Mouse (Mus musculus) midbrain, embryonic 12.5 days (tissue): ENCODE results near the gene Ezh1. TPM values are rescaled to one million over a fixed set of nuclear protein-coding genes. Genes with fewer than 3 reads are reported as not detected.

ENCODE experiments used
- ATAC-seq: fragments of 200-750 bp; cut with Nextera tagmentation; 2 replicates; pipeline ENCODE4 v1.8.0; 2017; ENCODE audit warnings: low read depth, moderate TSS enrichment, moderate library complexity; ENCODE audit not compliant: low FRiP score
- H3K27ac ChIP-seq: fragments of 300-500 bp; sonication (generic); replicated peaks from 2 replicates; pipeline ENCODE4 v1.5.1; 2016; ENCODE audit warnings: mild to moderate bottlenecking
- H3K27me3 ChIP-seq: fragments of 300-500 bp; sonication (generic); 2 replicates; pipeline ENCODE4 v1.6.1; 2016; ENCODE audit warnings: mild to moderate bottlenecking
- H3K36me3 ChIP-seq: fragments of 300-500 bp; sonication (generic); 2 replicates; pipeline ENCODE4 v1.6.1; 2016
- H3K4me1 ChIP-seq: fragments of 300-500 bp; sonication (generic); 2 replicates; pipeline ENCODE4 v1.6.1; 2016
- H3K4me2 ChIP-seq: fragments of 300-500 bp; sonication (generic); replicated peaks from 2 replicates; pipeline ENCODE4 v1.6.1; 2016; ENCODE audit warnings: mild to moderate bottlenecking, moderate library complexity
- H3K4me3 ChIP-seq: fragments of 300-500 bp; sonication (generic); 2 replicates; pipeline ENCODE4 v1.5.1; 2016; ENCODE audit warnings: mild to moderate bottlenecking
- H3K9ac ChIP-seq: fragments of 300-500 bp; sonication (generic); replicated peaks from 2 replicates; pipeline ENCODE4 v1.6.1; 2016; ENCODE audit warnings: mild to moderate bottlenecking, moderate library complexity
- H3K9me3 ChIP-seq: fragments of 300-500 bp; sonication (generic); 2 replicates; pipeline ENCODE4 v1.6.1; 2016; ENCODE audit warnings: mild to moderate bottlenecking
- WGBS: fragments of 180-500 bp; shearing (Covaris S2); methylation state at CpG from one replicate; pipeline ENCODE4 v1.1.7; 2016; 5-methylcytosine and 5-hydroxymethylcytosine counted together
- polyA plus RNA-seq: library from polyadenylated mRNA; unstranded; fragments of >200 nt; fragmentation: Nextera tagmentation; extraction: Ambion mirVana; gene quantifications from 2 replicates; pipeline ENCODE4 v1.2.1, GENCODE M21; 2016

Gene Ezh1
- polyA plus RNA-seq, 1 experiment from 2014 or later, result 12.6 TPM

DNA sequence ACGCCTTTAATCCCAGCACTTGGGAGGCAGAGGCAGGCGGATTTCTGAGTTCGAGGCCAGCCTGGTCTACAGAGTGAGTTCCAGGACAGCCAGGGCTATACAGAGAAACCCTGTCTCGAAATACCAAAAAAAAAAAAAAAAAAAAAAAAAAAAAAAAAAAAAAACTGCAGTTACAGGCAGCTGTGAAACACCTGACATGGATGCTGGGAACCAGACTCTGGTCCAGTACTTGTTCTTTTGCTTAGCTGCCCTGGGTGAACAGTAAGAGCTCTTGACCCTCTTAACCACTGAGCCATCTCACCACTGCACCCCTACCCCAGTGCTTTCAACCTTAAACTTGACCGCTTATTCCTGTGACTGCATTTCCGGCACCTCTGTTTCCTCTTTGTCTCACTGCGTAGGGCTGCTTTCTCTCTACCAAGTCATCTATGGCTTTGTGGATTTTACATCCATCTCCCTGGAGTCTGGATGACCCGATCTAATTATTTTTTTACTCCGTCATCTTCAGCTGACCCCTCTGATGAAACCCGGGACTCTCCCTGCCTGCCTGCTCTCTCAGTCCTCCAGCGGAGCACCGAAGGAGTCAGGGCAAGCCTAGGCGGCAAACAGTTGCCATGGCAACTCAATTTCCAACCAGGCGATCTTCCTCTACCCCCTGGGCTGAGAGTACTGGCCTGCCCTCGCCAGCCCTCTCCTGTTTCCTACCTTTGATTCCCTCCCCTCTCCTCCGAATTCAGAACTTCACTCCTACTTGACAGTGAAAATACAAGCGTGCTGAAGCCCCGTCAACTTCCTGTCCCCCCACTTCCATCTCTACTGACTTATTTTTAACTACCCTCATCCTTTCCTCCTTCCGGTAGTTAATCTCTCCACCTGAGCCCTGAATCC is 82.7 kb downstream of the Ezh1 start:
- Histone ChIP-seq H3K9ac (peak overlapping the region; percentile 41; the same call in 1 of the 2 replicates), H3K36me3 (no peaks in the 10 kb centered on the region), H3K4me2 (peak overlapping the region; percentile 53), H3K27me3 (peaks cover 13% of the 10 kb centered on the region), H3K4me3 (peak overlapping the region; percentile 25), H3K9me3 (no peaks in the 10 kb centered on the region), H3K27ac (peak overlapping the region; percentile 70), H3K4me1 (peaks cover 19% of the 10 kb centered on the region)
- peak; percentile 76 for ATAC-seq
- 22% methylated on average over 19 of the region's 19 CpGs for WGBS

DNA sequence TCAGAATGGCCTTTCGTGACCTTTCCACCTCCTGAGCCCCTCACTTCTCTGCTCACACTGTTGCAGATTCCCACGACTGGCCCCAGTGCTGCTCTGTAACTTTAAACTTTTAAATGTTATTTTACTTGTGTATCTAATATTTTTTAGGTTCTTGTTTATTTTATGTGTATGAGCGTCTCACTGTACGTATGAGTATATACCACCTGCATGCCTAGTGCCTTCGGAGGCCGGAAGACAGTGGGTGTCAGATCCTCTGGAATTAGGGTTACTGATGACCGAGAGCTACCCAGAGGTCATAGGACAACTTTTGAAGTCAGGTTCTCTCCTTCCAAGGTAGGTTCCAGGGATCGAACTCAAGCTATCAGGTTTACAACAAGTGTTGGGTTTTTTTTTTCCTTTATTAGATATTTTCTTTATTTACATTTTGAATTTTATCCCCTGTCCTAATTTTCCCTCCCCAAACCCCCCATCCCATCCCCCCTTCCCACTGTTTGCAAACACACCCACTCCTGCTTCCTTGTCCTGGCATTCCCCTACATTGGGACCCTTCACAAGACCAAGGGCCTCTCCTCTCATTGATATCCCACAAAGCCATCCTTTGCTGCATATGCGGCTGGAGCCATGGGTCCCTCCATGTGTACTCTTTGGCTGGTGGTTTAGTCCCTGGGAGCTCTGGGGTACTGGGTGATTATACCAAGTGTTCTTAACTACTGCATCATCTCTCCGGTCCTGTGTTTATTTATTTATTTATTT is 83.9 kb downstream of the Ezh1 start:
- H3K4me3 ChIP-seq, result no peak overlapping the region
- H3K9me3 ChIP-seq, result no peaks in the 10 kb centered on the region
- H3K9ac ChIP-seq, result no peak overlapping the region
- no peak overlapping the region for H3K27ac ChIP-seq
- WGBS, result 88% methylated on average over 10 of the region's 10 CpGs
- no peak for ATAC-seq
- peaks cover 21% of the 10 kb centered on the region for H3K4me1 ChIP-seq
- H3K4me2 ChIP-seq, result no peak overlapping the region
- peaks cover 13% of the 10 kb centered on the region for H3K27me3 ChIP-seq
- H3K36me3 ChIP-seq, result no peaks in the 10 kb centered on the region

Other genes starting within 250 kb of the Ezh1 start
- gene Atp6v0a1, start 217.0 kb downstream of the Ezh1 start, polyA plus RNA-seq, result 65.6 and 67.5 TPM in 2 replicates
- gene Naglu, start 156.5 kb downstream of the Ezh1 start, polyA plus RNA-seq, result 10.9 and 11.1 TPM in 2 replicates
- 0.22 and 0.31 TPM in 2 replicates for gene Hsd17b1, start 148.1 kb downstream of the Ezh1 start, polyA plus RNA-seq
- 51.7 and 53.9 TPM in 2 replicates for gene Coasy, start 143.9 kb downstream of the Ezh1 start, polyA plus RNA-seq
- gene Mlx, start 139.2 kb downstream of the Ezh1 start, polyA plus RNA-seq, result 49.2 and 60.5 TPM in 2 replicates
- 41.7 and 42.4 TPM in 2 replicates for gene Psmc3ip, start 131.0 kb downstream of the Ezh1 start, polyA plus RNA-seq
- gene Retreg3, start 106.6 kb downstream of the Ezh1 start, polyA plus RNA-seq, result 21.8 and 23.1 TPM in 2 replicates
- 96.3 and 97.4 TPM in 2 replicates for gene Tubg1, start 106.5 kb downstream of the Ezh1 start, polyA plus RNA-seq
- 9.0 and 10.3 TPM in 2 replicates for gene Tubg2, start 70.6 kb downstream of the Ezh1 start, polyA plus RNA-seq
- gene Cntnap1, start 55.9 kb downstream of the Ezh1 start, polyA plus RNA-seq, result 0.74 and 0.94 TPM in 2 replicates
- gene Plekhh3, start 55.1 kb downstream of the Ezh1 start, polyA plus RNA-seq, result 12.3 and 12.6 TPM in 2 replicates
- gene Ccr10, start 51.0 kb downstream of the Ezh1 start, polyA plus RNA-seq, result 0.10 and 0.17 TPM in 2 replicates
- gene Ramp2, start 19.6 kb upstream of the Ezh1 start, polyA plus RNA-seq, result 70.3 and 76.3 TPM in 2 replicates
- 101 and 102 TPM in 2 replicates for gene Vps25, start 27.2 kb upstream of the Ezh1 start, polyA plus RNA-seq
- gene Wnk4, start 34.1 kb upstream of the Ezh1 start, polyA plus RNA-seq, result 7.8 and 10.2 TPM in 2 replicates
- gene Cntd1, start 52.5 kb upstream of the Ezh1 start, polyA plus RNA-seq, result 1.3 and 1.6 TPM in 2 replicates
- 196 and 198 TPM in 2 replicates for gene Coa3, start 52.7 kb upstream of the Ezh1 start, polyA plus RNA-seq
- gene Becn1, start 75.8 kb upstream of the Ezh1 start, polyA plus RNA-seq, result 162 and 173 TPM in 2 replicates
- gene Psme3, start 89.8 kb upstream of the Ezh1 start, polyA plus RNA-seq, result 163 and 180 TPM in 2 replicates
- 2.1 and 3.1 TPM in 2 replicates for gene Aoc2, start 98.6 kb upstream of the Ezh1 start, polyA plus RNA-seq
- not detected in 2 replicates for gene Aoc3, start 104.1 kb upstream of the Ezh1 start, polyA plus RNA-seq
- not detected in 2 replicates for gene G6pc, start 141.1 kb upstream of the Ezh1 start, polyA plus RNA-seq
- gene Aarsd1, start 191.2 kb upstream of the Ezh1 start, polyA plus RNA-seq, result 90.8 and 91.0 TPM in 2 replicates
- 5.6 and 7.8 TPM in 2 replicates for gene Gm27029, start 198.3 kb upstream of the Ezh1 start, polyA plus RNA-seq
- 27.0 and 30.2 TPM in 2 replicates for gene Rundc1, start 198.6 kb upstream of the Ezh1 start, polyA plus RNA-seq
- 2.3 and 3.1 TPM in 2 replicates for gene Ptges3l, start 198.9 kb upstream of the Ezh1 start, polyA plus RNA-seq
- 310 and 319 TPM in 2 replicates for gene Rpl27, start 215.8 kb upstream of the Ezh1 start, polyA plus RNA-seq
- gene Ifi35, start 221.9 kb upstream of the Ezh1 start, polyA plus RNA-seq, result 3.0 and 3.9 TPM in 2 replicates
- 89.5 and 92.3 TPM in 2 replicates for gene Rnd2, start 238.5 kb upstream of the Ezh1 start, polyA plus RNA-seq
- gene Vat1, start 239.8 kb upstream of the Ezh1 start, polyA plus RNA-seq, result 69.3 and 73.0 TPM in 2 replicates